Mouse (Mus musculus) E14TG2a.4 (cell line): ENCODE data around the gene Arfgap2.

Experiments
- CTCF ChIP-seq: conservative IDR thresholded peaks from 2 replicates; pipeline ENCODE4 v1.5.1; 2014; ENCODE audit warnings: low read length
- NANOG ChIP-seq: IDR thresholded peaks from 2 replicates; pipeline ENCODE4 v1.6.1; 2014; ENCODE audit warnings: borderline replicate concordance, low read length, mixed read lengths

DNA sequence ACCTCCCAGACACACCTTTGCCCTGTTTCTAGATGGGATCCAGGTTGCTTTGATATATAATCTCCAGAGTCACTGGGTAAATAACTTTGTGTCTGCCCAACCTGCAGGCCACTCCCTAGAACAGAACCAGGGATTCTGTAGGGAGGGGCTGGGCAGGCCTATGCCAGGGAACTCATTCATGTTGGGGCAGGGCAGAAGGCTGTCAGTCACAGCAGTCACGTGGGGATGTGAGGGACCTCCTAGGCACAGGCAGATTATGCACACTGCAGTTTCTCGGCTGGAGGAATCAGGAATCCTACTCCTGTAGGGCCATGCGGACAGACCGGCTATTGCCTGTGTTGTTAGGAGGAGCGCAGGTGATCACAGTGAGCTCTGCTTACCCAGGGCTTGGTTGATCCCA, 16.6 kb downstream of the Arfgap2 start:
- no peak for TF ChIP-seq CTCF
- no peak for TF ChIP-seq NANOG
